Mouse (Mus musculus) frontal cortex, postnatal 10 days (tissue): ENCODE data around the gene Plch2.

Source experiments
- DNase-seq, 2 experiments: peaks; one replicate each; pipeline ENCODE4 v3.0.0; 2022; ENCODE audit warnings: low spot score in 2 of 2, mixed read lengths in 1 of 2

The Plch2 gene

DNA sequence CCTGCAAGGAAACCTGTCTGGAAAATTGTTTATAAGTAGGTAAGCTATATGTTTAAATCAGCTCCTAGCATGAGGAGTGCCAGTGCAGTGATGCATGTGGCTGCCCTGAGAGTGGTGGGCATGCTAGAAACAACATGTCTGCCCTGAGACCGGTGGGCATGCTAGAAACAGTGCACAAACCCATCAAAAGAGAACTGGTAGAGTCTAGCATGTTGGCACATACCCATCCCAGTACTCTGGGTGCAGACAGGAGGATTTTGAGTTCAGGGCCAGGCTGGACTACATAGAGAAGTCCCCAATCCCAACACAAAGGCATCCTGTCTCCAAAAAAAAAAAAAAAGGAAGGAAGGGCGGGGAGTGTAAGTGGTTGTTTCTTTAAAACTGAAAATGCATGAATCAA, 121.8 kb downstream of the Plch2 start:
- DNase-seq: no peak

DNA sequence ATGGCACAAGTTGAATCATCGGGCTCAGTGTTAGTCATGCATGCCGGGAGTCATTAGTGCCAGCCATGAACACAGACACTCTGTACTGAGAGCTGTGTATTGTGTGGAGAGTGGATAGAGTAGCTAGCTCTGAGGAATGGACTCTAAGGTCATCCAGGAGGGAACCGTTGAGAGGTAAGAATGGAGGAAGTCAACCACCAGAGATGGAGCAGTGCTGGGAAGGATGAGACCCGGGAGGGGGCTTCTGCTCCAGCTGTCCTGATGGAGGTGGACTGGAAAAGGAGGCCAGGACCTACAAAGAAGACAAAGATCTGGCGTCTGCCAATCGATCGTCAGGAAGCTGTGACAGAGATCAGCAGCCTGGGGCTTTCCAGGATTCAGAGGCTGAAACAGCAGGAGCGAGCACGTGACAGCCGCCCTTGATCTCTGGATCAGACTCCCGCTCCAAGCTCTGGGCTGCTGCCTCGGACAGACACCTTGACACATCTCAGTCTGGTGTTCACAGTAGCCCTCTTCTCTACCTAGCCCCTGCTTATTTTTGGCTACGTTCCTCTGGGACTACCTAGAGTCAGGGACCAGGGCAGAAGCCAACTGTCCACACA, 123.2 kb downstream of the Plch2 start:
- no peak for DNase-seq
